Mouse (Mus musculus) ovary, postnatal 14 days (tissue): ENCODE measurements around the gene Epb41l4b.

Experiments used
- DNase-seq: peaks from one replicate; pipeline ENCODE4 v3.0.0; 2022; ENCODE audit warnings: low spot score

Gene Epb41l4b

DNA sequence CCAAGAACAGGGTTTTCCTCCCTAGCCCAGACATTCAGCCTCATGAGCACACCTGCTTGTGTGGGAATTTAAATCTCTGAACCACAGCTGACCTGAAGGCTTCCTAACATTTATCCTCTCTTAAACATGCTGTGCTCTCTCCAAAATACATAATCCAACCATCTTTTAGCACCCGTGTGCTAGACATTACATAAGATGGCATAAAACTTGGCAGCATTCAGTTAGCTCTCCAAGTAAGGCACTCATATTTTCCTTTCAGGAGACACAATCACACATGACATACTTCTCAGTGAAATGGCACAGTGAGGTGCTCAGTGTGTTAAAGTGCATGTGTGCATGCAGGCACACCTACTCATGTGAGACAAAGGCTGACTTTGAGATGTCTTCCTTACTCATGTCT lies 200.7 kb downstream of the Epb41l4b start:
- no peak for DNase-seq
